Mouse (Mus musculus) intestine, embryonic 16.5 days (tissue): Measurements from ENCODE around the gene Cyp39a1. TPM values are rescaled to one million over a fixed set of nuclear protein-coding genes. Genes with fewer than 3 reads are reported as not detected.

ENCODE experiments used
- ATAC-seq: fragments of 200-750 bp; cut with Nextera tagmentation; 2 replicates; pipeline ENCODE4 v1.8.0; 2017; ENCODE audit warnings: moderate TSS enrichment, moderate library complexity
- H3K27ac ChIP-seq: fragments of 300-500 bp; sonication (generic); 2 replicates; pipeline ENCODE4 v1.5.1; 2014; ENCODE audit warnings: mild to moderate bottlenecking, low read length
- H3K27me3 ChIP-seq: fragments of 300-500 bp; sonication (generic); replicated peaks from 2 replicates; pipeline ENCODE4 v1.6.1; 2014; ENCODE audit warnings: low read length, control low read depth, mixed read lengths; ENCODE audit not compliant: control insufficient read depth, insufficient read depth
- H3K36me3 ChIP-seq: fragments of 300-500 bp; sonication (generic); 2 replicates; pipeline ENCODE4 v1.6.1; 2014; ENCODE audit warnings: low read length, control low read depth; ENCODE audit not compliant: control insufficient read depth, insufficient read depth
- H3K4me1 ChIP-seq: fragments of 300-500 bp; sonication (generic); 2 replicates; pipeline ENCODE4 v1.6.1; 2014; ENCODE audit warnings: low read length, control low read depth, mixed read lengths; ENCODE audit not compliant: control insufficient read depth, insufficient read depth
- H3K4me2 ChIP-seq: fragments of 300-500 bp; sonication (generic); 2 replicates; pipeline ENCODE4 v1.6.1; 2014; ENCODE audit warnings: low read depth, low read length, control low read depth
- H3K4me3 ChIP-seq: fragments of 300-500 bp; sonication (generic); 2 replicates; pipeline ENCODE4 v1.5.1; 2014; ENCODE audit warnings: mild to moderate bottlenecking, low read length
- H3K9ac ChIP-seq: fragments of 300-500 bp; sonication (generic); 2 replicates; pipeline ENCODE4 v1.6.1; 2014; ENCODE audit warnings: low read depth, low read length
- H3K9me3 ChIP-seq: fragments of 300-500 bp; sonication (generic); 2 replicates; pipeline ENCODE4 v1.6.1; 2016; ENCODE audit warnings: low read length, control low read depth; ENCODE audit not compliant: control insufficient read depth
- WGBS: fragments of 180-500 bp; shearing (Covaris S2); extraction: QIAGEN DNeasy Blood & Tissue Kit; methylation state at CpG from one replicate; pipeline ENCODE4 v1.1.7; 2014; 5-methylcytosine and 5-hydroxymethylcytosine counted together
- polyA plus RNA-seq: library from polyadenylated mRNA; unstranded; fragments of >200 nt; fragmentation: Nextera tagmentation; extraction: Ambion mirVana; gene quantifications from 2 replicates; pipeline ENCODE4 v1.2.1, GENCODE M21; 2015

Gene Cyp39a1
- polyA plus RNA-seq, 1 experiment from 2014 or later: 15.1 TPM

GRCm38 (mm10) chr17:43706749-43707148 is 39.5 kb downstream of the Cyp39a1 start:
- Histone ChIP-seq H3K27me3 (no peaks in the 10 kb centered on the region), H3K27ac (no peak overlapping the region), H3K4me2 (no peak overlapping the region), H3K9ac (no peak overlapping the region), H3K36me3 (no peaks in the 10 kb centered on the region), H3K4me1 (no peaks in the 10 kb centered on the region), H3K4me3 (no peak overlapping the region), H3K9me3 (no peaks in the 10 kb centered on the region)
- ATAC-seq: no peak
- 92% methylated on average over 3 of the region's 3 CpGs for WGBS

- no peaks in the 10 kb centered on the region for H3K9me3 ChIP-seq
- no peak overlapping the region for H3K4me2 ChIP-seq
- H3K36me3 ChIP-seq: no peaks in the 10 kb centered on the region
- H3K27me3 ChIP-seq: no peaks in the 10 kb centered on the region
- no peak overlapping the region for H3K9ac ChIP-seq
- 74% methylated on average over 3 of the region's 3 CpGs for WGBS
- no peak overlapping the region for H3K4me3 ChIP-seq
- H3K4me1 ChIP-seq: no peaks in the 10 kb centered on the region
- no peak for ATAC-seq
- H3K27ac ChIP-seq: no peak overlapping the region
Observed at GRCm38 (mm10) chr17:43707254-43707653, 40.0 kb downstream of the Cyp39a1 start.

GRCm38 (mm10) chr17:43711557-43712352 is 44.5 kb downstream of the Cyp39a1 start:
- WGBS: 71% methylated on average over 7 of the region's 7 CpGs
- H3K4me3 ChIP-seq: no peak overlapping the region
- no peaks in the 10 kb centered on the region for H3K36me3 ChIP-seq
- no peak overlapping the region for H3K4me2 ChIP-seq
- no peak for ATAC-seq
- H3K9me3 ChIP-seq: 0 out of 2 replicates have a peak, but pooled peaks cover 4% of the 10 kb centered on the region
- no peak overlapping the region for H3K9ac ChIP-seq
- H3K27ac ChIP-seq: no peak overlapping the region
- no peaks in the 10 kb centered on the region for H3K4me1 ChIP-seq
- no peaks in the 10 kb centered on the region for H3K27me3 ChIP-seq

GRCm38 (mm10) chr17:43714191-43714590 is 47.0 kb downstream of the Cyp39a1 start:
- Histone ChIP-seq H3K4me3 (no peak overlapping the region), H3K36me3 (no peaks in the 10 kb centered on the region), H3K27ac (no peak overlapping the region), H3K4me1 (no peaks in the 10 kb centered on the region), H3K9ac (no peak overlapping the region), H3K9me3 (0 out of 2 replicates have a peak, but pooled peaks cover 4% of the 10 kb centered on the region), H3K4me2 (no peak overlapping the region), H3K27me3 (no peaks in the 10 kb centered on the region)
- ATAC-seq: no peak
- WGBS: 65% methylated on average over 3 of the region's 3 CpGs

GRCm38 (mm10) chr17:43716601-43717000 is 49.4 kb downstream of the Cyp39a1 start:
- H3K4me2 ChIP-seq: no peak overlapping the region
- no peaks in the 10 kb centered on the region for H3K36me3 ChIP-seq
- 71% methylated on average over 7 of the region's 7 CpGs for WGBS
- H3K4me3 ChIP-seq: no peak overlapping the region
- no peaks in the 10 kb centered on the region for H3K27me3 ChIP-seq
- no peak overlapping the region for H3K9ac ChIP-seq
- 0 out of 2 replicates have a peak, but pooled peaks cover 4% of the 10 kb centered on the region for H3K9me3 ChIP-seq
- H3K4me1 ChIP-seq: no peaks in the 10 kb centered on the region
- H3K27ac ChIP-seq: no peak overlapping the region
- ATAC-seq: no peak

GRCm38 (mm10) chr17:43719401-43719800 is 52.2 kb downstream of the Cyp39a1 start:
- Histone ChIP-seq H3K36me3 (no peaks in the 10 kb centered on the region), H3K4me1 (no peaks in the 10 kb centered on the region), H3K4me3 (no peak overlapping the region), H3K27me3 (no peaks in the 10 kb centered on the region), H3K9me3 (0 out of 2 replicates have a peak, but pooled peaks cover under 1% of the 10 kb centered on the region), H3K9ac (no peak overlapping the region), H3K27ac (no peak overlapping the region), H3K4me2 (no peak overlapping the region)
- 82% methylated on average over 3 of the region's 3 CpGs for WGBS
- no peak for ATAC-seq

- no peak overlapping the region for H3K4me3 ChIP-seq
- ATAC-seq: no peak
Observed at GRCm38 (mm10) chr17:43724480-43724879, 57.3 kb downstream of the Cyp39a1 start.

GRCm38 (mm10) chr17:43731327-43731726 is 64.1 kb downstream of the Cyp39a1 start:
- no peak overlapping the region for H3K27ac ChIP-seq
- no peak overlapping the region for H3K4me3 ChIP-seq
- ATAC-seq: no peak
- no peaks in the 10 kb centered on the region for H3K4me1 ChIP-seq
- 59% methylated on average over 8 of the region's 8 CpGs for WGBS
- H3K36me3 ChIP-seq: no peaks in the 10 kb centered on the region
- H3K9me3 ChIP-seq: no peaks in the 10 kb centered on the region
- no peaks in the 10 kb centered on the region for H3K27me3 ChIP-seq
- no peak overlapping the region for H3K4me2 ChIP-seq
- no peak overlapping the region for H3K9ac ChIP-seq

More at GRCm38 (mm10) chr17:43724480-43724879, 57.3 kb downstream of the Cyp39a1 start:
- Histone ChIP-seq H3K27ac (no peak overlapping the region), H3K9ac (no peak overlapping the region), H3K4me1 (no peaks in the 10 kb centered on the region), H3K27me3 (no peaks in the 10 kb centered on the region), H3K36me3 (no peaks in the 10 kb centered on the region), H3K4me2 (no peak overlapping the region), H3K9me3 (0 out of 2 replicates have a peak, but pooled peaks cover 2% of the 10 kb centered on the region)
- 89% methylated on average over 2 of the region's 2 CpGs for WGBS

GRCm38 (mm10) chr17:43731976-43732375 is 64.8 kb downstream of the Cyp39a1 start:
- H3K4me3 ChIP-seq: no peak overlapping the region
- no peak overlapping the region for H3K4me2 ChIP-seq
- H3K27me3 ChIP-seq: no peaks in the 10 kb centered on the region
- H3K9me3 ChIP-seq: no peaks in the 10 kb centered on the region
- no peak overlapping the region for H3K9ac ChIP-seq
- no peak for ATAC-seq
- no peak overlapping the region for H3K27ac ChIP-seq
- H3K36me3 ChIP-seq: no peaks in the 10 kb centered on the region
- WGBS: 78% methylated on average over 8 of the region's 8 CpGs
- no peaks in the 10 kb centered on the region for H3K4me1 ChIP-seq
